Mouse (Mus musculus) intestine, embryonic 16.5 days (tissue): ENCODE results near the gene Kif6. TPM values are rescaled to one million over a fixed set of nuclear protein-coding genes. Genes with fewer than 3 reads are reported as not detected.

ENCODE experiments used
- ATAC-seq: fragments of 200-750 bp; cut with Nextera tagmentation; 2 replicates; pipeline ENCODE4 v1.8.0; 2017; ENCODE audit warnings: moderate TSS enrichment, moderate library complexity
- H3K27ac ChIP-seq: fragments of 300-500 bp; sonication (generic); 2 replicates; pipeline ENCODE4 v1.5.1; 2014; ENCODE audit warnings: mild to moderate bottlenecking, low read length
- H3K27me3 ChIP-seq: fragments of 300-500 bp; sonication (generic); replicated peaks from 2 replicates; pipeline ENCODE4 v1.6.1; 2014; ENCODE audit warnings: low read length, control low read depth, mixed read lengths; ENCODE audit not compliant: control insufficient read depth, insufficient read depth
- H3K36me3 ChIP-seq: fragments of 300-500 bp; sonication (generic); 2 replicates; pipeline ENCODE4 v1.6.1; 2014; ENCODE audit warnings: low read length, control low read depth; ENCODE audit not compliant: control insufficient read depth, insufficient read depth
- H3K4me1 ChIP-seq: fragments of 300-500 bp; sonication (generic); 2 replicates; pipeline ENCODE4 v1.6.1; 2014; ENCODE audit warnings: low read length, control low read depth, mixed read lengths; ENCODE audit not compliant: control insufficient read depth, insufficient read depth
- H3K4me2 ChIP-seq: fragments of 300-500 bp; sonication (generic); 2 replicates; pipeline ENCODE4 v1.6.1; 2014; ENCODE audit warnings: low read depth, low read length, control low read depth
- H3K4me3 ChIP-seq: fragments of 300-500 bp; sonication (generic); 2 replicates; pipeline ENCODE4 v1.5.1; 2014; ENCODE audit warnings: mild to moderate bottlenecking, low read length
- H3K9ac ChIP-seq: fragments of 300-500 bp; sonication (generic); 2 replicates; pipeline ENCODE4 v1.6.1; 2014; ENCODE audit warnings: low read depth, low read length
- H3K9me3 ChIP-seq: fragments of 300-500 bp; sonication (generic); 2 replicates; pipeline ENCODE4 v1.6.1; 2016; ENCODE audit warnings: low read length, control low read depth; ENCODE audit not compliant: control insufficient read depth
- WGBS: fragments of 180-500 bp; shearing (Covaris S2); extraction: QIAGEN DNeasy Blood & Tissue Kit; methylation state at CpG from one replicate; pipeline ENCODE4 v1.1.7; 2014; 5-methylcytosine and 5-hydroxymethylcytosine counted together
- polyA plus RNA-seq: library from polyadenylated mRNA; unstranded; fragments of >200 nt; fragmentation: Nextera tagmentation; extraction: Ambion mirVana; gene quantifications from 2 replicates; pipeline ENCODE4 v1.2.1, GENCODE M21; 2015

Gene Kif6
- 1.1 and 1.2 TPM in 2 replicates for polyA plus RNA-seq

DNA sequence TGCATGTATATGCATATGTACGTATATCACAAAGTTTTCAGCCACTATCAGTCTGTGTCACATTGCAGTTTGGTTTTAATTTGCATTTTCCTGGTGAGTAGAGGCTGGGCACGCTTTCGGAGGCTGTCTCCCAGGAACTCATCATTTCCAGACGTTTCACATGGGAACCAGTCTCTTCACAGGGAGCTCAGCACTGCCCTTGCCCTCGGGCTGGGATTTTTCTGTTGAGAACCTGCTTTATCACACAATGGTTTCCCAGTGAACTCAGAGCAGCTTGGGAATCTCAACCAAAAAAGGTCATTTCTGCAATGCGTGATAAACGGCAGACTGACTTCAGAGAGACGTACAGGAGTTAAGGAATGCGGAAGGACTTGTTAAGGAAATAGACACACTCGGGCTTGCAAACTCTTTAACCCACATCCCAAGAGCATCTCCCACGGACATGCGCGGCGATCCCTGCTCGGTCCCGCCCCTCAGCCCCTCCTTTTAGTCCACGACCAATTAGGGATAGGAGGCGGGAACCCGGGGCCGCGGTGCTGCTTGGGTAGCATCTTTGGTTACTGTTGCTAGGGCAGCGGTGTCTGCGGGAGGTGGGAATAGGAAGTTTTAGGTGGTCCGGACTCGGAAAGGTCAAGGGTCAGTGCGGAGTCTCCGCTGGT lies at the start of gene Kif6:
TSS of gene Kif6 (plus strand) at position 560 of the 659 bp plus-strand sequence.
- H3K4me2 ChIP-seq: peak within 1 kb of the TSS; percentile 98
- WGBS: 2% methylated on average over 27 of the region's 27 CpGs
- no peaks in the 10 kb centered on the region for H3K9me3 ChIP-seq
- no peaks in the 10 kb centered on the region; the same call in 1 of the 2 replicates for H3K4me1 ChIP-seq
- no peaks in the 10 kb centered on the region for H3K27me3 ChIP-seq
- H3K9ac ChIP-seq: peak within 1 kb of the TSS; percentile 69
- peak within 1 kb of the TSS; percentile 64 for H3K4me3 ChIP-seq
- H3K36me3 ChIP-seq: no peaks in the 10 kb centered on the region
- peak within 1 kb of the TSS; percentile 61 for H3K27ac ChIP-seq
- ATAC-seq: peak; percentile 98

DNA sequence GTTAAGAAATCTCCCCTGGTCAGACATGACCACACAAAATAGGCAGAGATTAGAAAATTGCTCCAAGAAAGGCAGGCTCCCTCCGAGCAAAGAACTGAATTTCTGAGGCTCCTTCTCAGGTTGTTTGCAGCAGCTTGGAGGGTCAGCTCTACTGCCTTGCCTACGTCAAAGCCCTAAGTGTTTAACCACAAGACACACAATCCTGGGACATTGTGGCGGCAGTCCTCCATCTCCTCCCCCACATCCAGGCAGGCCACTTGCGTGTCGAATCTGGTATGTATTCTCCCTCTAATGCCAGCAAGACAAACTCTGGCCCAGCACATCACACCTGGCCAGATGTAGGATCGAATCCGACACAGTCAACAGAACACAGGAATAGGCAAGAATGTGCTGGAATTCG lies 46.2 kb upstream of the Kif6 start:
- Histone ChIP-seq H3K4me2 (no peak overlapping the region), H3K36me3 (no peaks in the 10 kb centered on the region), H3K4me1 (no peaks in the 10 kb centered on the region), H3K9ac (no peak overlapping the region), H3K4me3 (no peak overlapping the region), H3K27ac (no peak overlapping the region), H3K27me3 (no peaks in the 10 kb centered on the region), H3K9me3 (no peaks in the 10 kb centered on the region)
- ATAC-seq: no peak
- 69% methylated on average over 8 of the region's 8 CpGs for WGBS

DNA sequence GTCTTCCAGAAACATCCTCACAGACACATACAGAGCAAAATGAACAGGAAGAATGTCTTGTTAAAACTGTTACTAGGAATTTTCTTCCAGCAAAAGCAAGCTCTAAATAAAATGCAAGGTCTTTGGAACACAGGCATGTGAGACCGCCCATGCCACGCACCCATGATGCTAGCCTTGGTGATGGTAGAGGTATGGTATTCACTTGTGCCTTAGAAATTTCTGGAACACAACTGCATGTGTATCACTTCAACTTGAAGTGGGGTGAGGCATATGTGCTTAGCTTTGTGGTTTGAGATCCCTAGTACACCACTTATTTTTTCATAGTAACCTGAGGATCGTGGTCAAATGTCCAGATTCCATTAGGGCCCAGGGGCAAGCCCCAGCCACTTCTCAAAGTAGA lies 37.6 kb upstream of the Kif6 start:
- WGBS: 96% methylated on average over 3 of the region's 3 CpGs
- Histone ChIP-seq H3K4me1 (no peaks in the 10 kb centered on the region), H3K4me2 (no peak overlapping the region), H3K27ac (no peak overlapping the region), H3K36me3 (no peaks in the 10 kb centered on the region), H3K27me3 (no peaks in the 10 kb centered on the region), H3K4me3 (no peak overlapping the region), H3K9ac (no peak overlapping the region), H3K9me3 (no peaks in the 10 kb centered on the region)
- ATAC-seq: no peak

DNA sequence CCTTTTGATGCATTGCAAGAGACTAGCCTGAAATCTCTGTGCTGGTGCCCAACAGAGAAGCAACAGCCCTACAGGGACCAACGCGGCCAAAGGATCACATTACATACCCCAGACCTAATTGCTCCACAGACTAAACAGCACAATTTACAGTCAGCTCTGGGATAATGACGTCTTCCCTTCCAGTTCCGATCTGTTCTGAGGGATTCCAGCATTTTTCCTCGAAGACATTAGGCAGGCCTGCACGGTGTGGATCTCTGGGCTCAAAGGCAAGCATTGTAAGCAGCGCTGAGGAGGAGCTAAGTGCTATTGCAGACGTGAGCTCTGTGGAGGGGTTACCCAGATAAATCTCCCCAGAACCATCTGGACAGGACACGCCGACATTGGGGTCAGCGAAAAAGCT lies 32.5 kb upstream of the Kif6 start:
- Histone ChIP-seq H3K36me3 (no peaks in the 10 kb centered on the region), H3K4me3 (no peak overlapping the region), H3K9me3 (no peaks in the 10 kb centered on the region), H3K4me2 (no peak overlapping the region), H3K27ac (no peak overlapping the region), H3K4me1 (no peaks in the 10 kb centered on the region), H3K9ac (no peak overlapping the region), H3K27me3 (no peaks in the 10 kb centered on the region)
- no peak for ATAC-seq
- WGBS: 43% methylated on average over 11 of the region's 11 CpGs

DNA sequence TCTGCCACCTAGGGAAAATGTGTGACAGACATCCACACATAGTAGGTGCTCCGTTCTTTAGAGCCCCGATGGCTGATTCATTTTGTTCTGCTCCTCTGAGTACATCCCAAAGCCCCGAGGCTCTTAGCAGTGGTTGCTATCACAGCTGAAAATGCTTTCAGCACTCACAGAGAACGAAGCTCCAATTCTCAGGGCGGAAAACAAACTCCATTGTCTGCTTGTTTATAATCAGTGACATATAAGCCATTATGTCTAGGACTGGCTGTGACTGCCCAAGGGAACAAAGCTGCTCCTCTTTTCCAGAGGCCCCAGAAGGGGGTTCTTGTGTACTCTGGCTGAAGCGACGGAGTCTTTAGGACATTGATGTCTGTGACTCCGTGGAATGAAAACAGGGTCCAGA lies 24.9 kb upstream of the Kif6 start:
- H3K27me3 ChIP-seq: no peaks in the 10 kb centered on the region
- H3K36me3 ChIP-seq: no peaks in the 10 kb centered on the region
- no peaks in the 10 kb centered on the region for H3K9me3 ChIP-seq
- no peak for ATAC-seq
- H3K9ac ChIP-seq: no peak overlapping the region
- H3K27ac ChIP-seq: no peak overlapping the region
- no peak overlapping the region for H3K4me2 ChIP-seq
- H3K4me3 ChIP-seq: no peak overlapping the region
- H3K4me1 ChIP-seq: no peaks in the 10 kb centered on the region
- 34% methylated on average over 8 of the region's 8 CpGs for WGBS

DNA sequence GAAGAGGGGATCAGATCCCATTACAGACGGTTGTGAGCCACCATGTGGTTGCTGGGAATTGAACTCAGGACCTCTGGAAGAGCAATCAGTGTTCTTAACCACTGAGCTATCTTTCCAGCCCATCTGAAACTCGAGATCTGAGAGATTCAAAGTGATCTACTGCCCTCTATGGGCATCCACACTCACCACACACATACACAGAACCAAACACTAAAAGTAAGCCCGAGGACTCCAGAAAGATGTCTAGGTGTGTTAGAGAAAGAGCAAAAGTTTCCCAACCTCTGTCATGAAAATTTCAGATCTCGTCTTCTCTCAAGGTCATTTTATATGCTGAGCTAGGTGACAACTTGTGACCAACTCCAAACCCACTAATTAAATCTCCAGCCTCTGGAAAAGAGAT lies 9.5 kb upstream of the Kif6 start:
- Histone ChIP-seq H3K27ac (no peak overlapping the region), H3K4me3 (no peak overlapping the region), H3K36me3 (no peaks in the 10 kb centered on the region), H3K4me1 (no peaks in the 10 kb centered on the region), H3K9me3 (no peaks in the 10 kb centered on the region), H3K4me2 (no peak overlapping the region), H3K27me3 (no peaks in the 10 kb centered on the region), H3K9ac (no peak overlapping the region)
- 71% methylated on average over 4 of the region's 4 CpGs for WGBS
- ATAC-seq: no peak

DNA sequence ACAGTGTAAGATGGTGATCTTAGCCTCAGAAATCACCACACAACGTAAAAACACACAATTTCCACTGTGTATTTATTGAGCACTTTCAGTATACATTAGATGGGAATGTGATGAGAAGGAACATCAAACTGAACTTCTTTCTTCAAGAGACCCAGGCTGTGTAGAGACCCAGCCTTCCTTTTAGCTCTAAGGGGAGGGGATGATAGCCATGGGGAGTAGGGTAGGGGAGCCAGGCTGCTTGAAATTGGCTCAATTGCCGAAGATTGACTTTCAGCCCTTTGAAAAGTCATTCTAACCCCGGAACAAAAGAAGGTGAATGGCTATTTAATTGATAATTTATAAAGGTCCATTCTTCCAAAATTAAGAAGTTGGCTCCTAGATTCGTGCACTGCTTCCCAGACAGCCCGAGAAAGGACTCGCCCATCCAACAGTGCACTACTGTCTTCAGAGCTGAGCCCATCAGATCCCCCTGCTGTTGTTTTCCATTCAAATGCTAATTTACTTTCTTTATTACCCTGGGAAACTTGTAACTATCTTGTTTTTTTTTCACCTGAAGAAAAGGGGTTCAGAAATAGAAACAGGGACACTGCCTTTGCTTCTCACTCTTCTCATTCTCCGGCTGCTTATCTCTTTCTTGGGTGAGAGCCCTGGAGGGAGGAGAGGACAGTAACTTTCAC lies 7.4 kb upstream of the Kif6 start:
- 64% methylated on average over 7 of the region's 7 CpGs for WGBS
- no peak overlapping the region for H3K4me3 ChIP-seq
- no peaks in the 10 kb centered on the region for H3K27me3 ChIP-seq
- H3K4me2 ChIP-seq: no peak overlapping the region
- ATAC-seq: no peak
- H3K36me3 ChIP-seq: no peaks in the 10 kb centered on the region
- H3K27ac ChIP-seq: no peak overlapping the region
- no peak overlapping the region for H3K9ac ChIP-seq
- H3K9me3 ChIP-seq: no peaks in the 10 kb centered on the region
- H3K4me1 ChIP-seq: no peaks in the 10 kb centered on the region

DNA sequence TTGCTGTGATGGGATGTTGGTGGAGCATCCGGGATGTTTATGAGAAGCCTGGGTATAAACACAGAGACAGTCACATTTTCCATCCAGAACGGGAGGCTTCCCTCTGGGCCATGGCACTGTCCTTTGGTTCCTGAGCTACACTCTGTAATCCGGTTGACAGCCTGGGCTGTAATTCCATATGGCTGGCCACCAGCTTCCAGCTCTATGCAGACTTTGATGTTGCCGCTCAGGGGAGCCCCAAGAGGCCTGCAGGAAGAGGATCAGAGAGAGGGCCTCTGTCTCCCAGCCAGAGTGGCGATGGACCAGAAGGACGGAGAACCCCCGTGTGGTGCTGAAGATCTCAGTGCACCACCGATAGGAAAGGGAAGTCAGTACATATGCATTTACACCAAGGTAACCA lies 4.6 kb upstream of the Kif6 start:
- ATAC-seq: no peak
- Histone ChIP-seq H3K9ac (no peak overlapping the region), H3K27ac (no peak overlapping the region), H3K4me2 (no peak overlapping the region), H3K4me3 (no peak overlapping the region), H3K4me1 (no peaks in the 10 kb centered on the region; the same call in 1 of the 2 replicates), H3K36me3 (no peaks in the 10 kb centered on the region), H3K9me3 (no peaks in the 10 kb centered on the region), H3K27me3 (no peaks in the 10 kb centered on the region)
- 49% methylated on average over 8 of the region's 8 CpGs for WGBS

DNA sequence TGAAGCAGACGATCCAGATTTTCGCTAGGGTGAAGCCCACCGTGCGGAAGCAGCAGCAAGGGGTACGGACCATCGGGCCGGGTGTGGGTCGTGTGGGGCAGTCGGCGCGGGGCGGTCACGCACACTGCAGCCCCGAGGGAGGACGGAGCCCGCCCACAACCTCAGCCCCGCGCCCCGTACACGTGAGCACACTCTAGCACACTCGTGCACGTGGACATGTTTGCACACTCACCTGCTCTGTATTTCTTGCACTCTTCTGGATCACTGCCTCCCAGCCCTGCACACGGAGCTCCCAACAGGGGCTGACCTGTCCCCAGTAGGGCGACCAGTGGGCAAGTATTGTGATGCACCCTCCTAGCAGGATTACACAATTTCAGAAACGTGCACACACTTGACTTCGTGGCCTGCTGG lies 310 bp downstream of the Kif6 start:
- WGBS: under 1% methylated on average over 26 of the region's 26 CpGs
- H3K9me3 ChIP-seq: no peaks in the 10 kb centered on the region
- peak; percentile 82 for ATAC-seq
- peak overlapping the region; percentile 98 for H3K4me2 ChIP-seq
- peak overlapping the region; percentile 69 for H3K9ac ChIP-seq
- no peaks in the 10 kb centered on the region; the same call in 1 of the 2 replicates for H3K4me1 ChIP-seq
- H3K36me3 ChIP-seq: no peaks in the 10 kb centered on the region
- H3K27me3 ChIP-seq: no peaks in the 10 kb centered on the region
- H3K27ac ChIP-seq: no peak overlapping the region
- peak overlapping the region; percentile 64 for H3K4me3 ChIP-seq
